Mouse (Mus musculus) CH12.LX (cell line): ENCODE data around the gene Gm20708.

Experiments used
- CTCF ChIP-seq, 2 experiments: IDR thresholded peaks in 1 of 2; conservative IDR thresholded peaks in 1 of 2; 2 replicates each; pipeline ENCODE4 v1.5.1; 2011 to 2012; ENCODE audit warnings: low read depth in 2 of 2, low read length in 2 of 2, improper control_type of control experiment in 1 of 2, inconsistent platforms in 1 of 2, mild to moderate bottlenecking in 1 of 2, moderate library complexity in 1 of 2
- E2F4 ChIP-seq: IDR thresholded peaks from 2 replicates; pipeline ENCODE4 v1.6.1; 2011; ENCODE audit warnings: low read depth, low read length, improper control_type of control experiment; ENCODE audit not compliant: insufficient replicate concordance
- ELF1 ChIP-seq: IDR thresholded peaks from 2 replicates; pipeline ENCODE4 v1.6.1; 2014; ENCODE audit warnings: low read depth, mild to moderate bottlenecking, inconsistent platforms, low read length, improper control_type of control experiment
- JUND ChIP-seq: conservative IDR thresholded peaks from 2 replicates; pipeline ENCODE4 v1.6.1; 2011; ENCODE audit warnings: low read depth, low read length, improper control_type of control experiment
- KAT2A ChIP-seq: IDR thresholded peaks from 2 replicates; pipeline ENCODE4 v1.6.1; 2012; ENCODE audit warnings: low read length, improper control_type of control experiment, inconsistent platforms; ENCODE audit not compliant: insufficient replicate concordance
- MAFK ChIP-seq: IDR thresholded peaks from 2 replicates; pipeline ENCODE4 v1.6.1; 2011; ENCODE audit warnings: low read length, improper control_type of control experiment; ENCODE audit not compliant: insufficient replicate concordance
- MAZ ChIP-seq: IDR thresholded peaks from 2 replicates; pipeline ENCODE4 v1.6.1; 2012; ENCODE audit warnings: low read depth, mild to moderate bottlenecking, inconsistent platforms, low read length, improper control_type of control experiment, moderate library complexity
- PAX5 ChIP-seq: IDR thresholded peaks from 2 replicates; pipeline ENCODE4 v1.6.1; 2012; ENCODE audit warnings: low read length, inconsistent platforms, mixed read lengths
- POLR2A ChIP-seq: IDR thresholded peaks from 2 replicates; pipeline ENCODE4 v1.6.1; 2011; ENCODE audit warnings: low read depth, mild to moderate bottlenecking, improper control_type of control experiment, low read length
- RCOR1 ChIP-seq: conservative IDR thresholded peaks from 2 replicates; pipeline ENCODE4 v1.6.1; 2012; ENCODE audit warnings: low read depth, mild to moderate bottlenecking, inconsistent platforms, low read length, improper control_type of control experiment
- UBTF ChIP-seq: IDR thresholded peaks from 2 replicates; pipeline ENCODE4 v1.6.1; 2012; ENCODE audit warnings: low read depth, mild to moderate bottlenecking, inconsistent platforms, low read length, improper control_type of control experiment, moderate library complexity
- USF1 ChIP-seq: IDR thresholded peaks from 2 replicates; pipeline ENCODE4 v1.6.1; 2014; ENCODE audit warnings: low read depth, mild to moderate bottlenecking, inconsistent platforms, low read length, improper control_type of control experiment
- ZMIZ1 ChIP-seq: IDR thresholded peaks from 2 replicates; pipeline ENCODE4 v1.6.1; 2012; ENCODE audit warnings: low read depth, mild to moderate bottlenecking, inconsistent platforms, low read length, improper control_type of control experiment

- TF ChIP-seq PAX5 = no peak
- TF ChIP-seq UBTF = no peak
- no peak for TF ChIP-seq E2F4
- TF ChIP-seq POLR2A = no peak; the same call in 1 of the 2 replicates
- TF ChIP-seq JUND = no peak
- no peak for TF ChIP-seq MAFK
- TF ChIP-seq ELF1 = peak; percentile 17; the same call in 1 of the 2 replicates
- no peak for TF ChIP-seq CTCF (conservative IDR thresholded peaks at IDR 0.05 in 1 of 2, IDR thresholded peaks at IDR 0.05 in 1 of 2; ENCODE audit: low read depth in 2 of 2, low read length in 2 of 2)
- TF ChIP-seq KAT2A = no peak
- TF ChIP-seq ZMIZ1 = peak; percentile 31; the same call in 1 of the 2 replicates
- TF ChIP-seq USF1 = no peak
- TF ChIP-seq RCOR1 = no peak
- no peak for TF ChIP-seq MAZ
Measured at GRCm38 (mm10) chr11:117819095-117819494, 9.6 kb downstream of the Gm20708 start.
